ENCODE assay signal across 23 mouse cellular contexts in genomic region chr13:29364009-29364408, GRCm38 (mm10).
DNase-seq lines count a peak whose midpoint lies in the region; ATAC-seq lines count a peak whose summit lies in the region.
"Had no signal": no experiment of that assay in that cellular context is flagged by ENCODE, and none has a peak within 500 bp of the region (broad histone marks: within the 10 kb centered on the region; RNA-seq: fewer than 3 reads in every experiment).

No protein-coding gene starts in this region.

- no peak overlapping the region for H3K9ac ChIP-seq in midbrain, embryonic 11.5 days (ENCODE audit: low read length)
- no peak overlapping the region for H3K9ac ChIP-seq in forebrain, embryonic 14.5 days (ENCODE audit: low read length)
- no peak overlapping the region for H3K9ac ChIP-seq in limb, embryonic 12.5 days (replicated peaks)
- H3K9ac ChIP-seq: embryonic facial prominence, embryonic 12.5 days; heart, embryonic 13.5 days; hindbrain, embryonic 15.5 days had no signal

- no peak overlapping the region for H3K4me2 ChIP-seq in midbrain, embryonic 11.5 days
- H3K4me2 ChIP-seq in forebrain, embryonic 14.5 days (ENCODE audit: low read length), result no peak overlapping the region
- no peak overlapping the region for H3K4me2 ChIP-seq in limb, embryonic 12.5 days
- H3K4me2 ChIP-seq: embryonic facial prominence, embryonic 12.5 days; heart, embryonic 13.5 days; hindbrain, embryonic 15.5 days had no signal

- H3K4me1 ChIP-seq in midbrain, embryonic 10.5 days, result peaks cover 40% of the 10 kb centered on the region
- peaks cover 4% of the 10 kb centered on the region for H3K4me1 ChIP-seq in midbrain, embryonic 11.5 days (ENCODE audit: control insufficient read depth, insufficient read depth, low read length)
- peaks cover 29% of the 10 kb centered on the region for H3K4me1 ChIP-seq in forebrain, embryonic 14.5 days (ENCODE audit: control insufficient read depth, insufficient read depth, low read length)
- H3K4me1 ChIP-seq in limb, embryonic 12.5 days (replicated peaks), result peaks cover 24% of the 10 kb centered on the region

- peak overlapping the region; percentile 75; the same call in 1 of the 2 replicates for H3K27ac ChIP-seq in midbrain, embryonic 10.5 days (replicated peaks)
- no peak overlapping the region for H3K27ac ChIP-seq in midbrain, embryonic 11.5 days (ENCODE audit: low read depth, low read length)
- H3K27ac ChIP-seq in forebrain, embryonic 14.5 days (ENCODE audit: low read depth, low read length), result no peak overlapping the region
- H3K27ac ChIP-seq in limb, embryonic 12.5 days, result 0 out of 2 replicates have a peak overlapping the region, but pooled peaks have one; percentile 23
- H3K27ac ChIP-seq: embryonic facial prominence, embryonic 12.5 days; heart, embryonic 13.5 days; hindbrain, embryonic 15.5 days; layer of hippocampus, adult 2 months had no signal

- H3K36me3 ChIP-seq in midbrain, embryonic 10.5 days, result no peaks in the 10 kb centered on the region
- H3K36me3 ChIP-seq in midbrain, embryonic 11.5 days (ENCODE audit: control insufficient read depth, insufficient read depth, low read length), result no peaks in the 10 kb centered on the region
- no peaks in the 10 kb centered on the region for H3K36me3 ChIP-seq in forebrain, embryonic 14.5 days (ENCODE audit: control insufficient read depth, insufficient read depth, low read length)
- H3K36me3 ChIP-seq in limb, embryonic 12.5 days, result no peaks in the 10 kb centered on the region
- H3K36me3 ChIP-seq: embryonic facial prominence, embryonic 12.5 days; heart, embryonic 13.5 days; hindbrain, embryonic 15.5 days had no signal

- H3K27me3 ChIP-seq in midbrain, embryonic 10.5 days (ENCODE audit: low read depth, poor library complexity, severe bottlenecking), result no peaks in the 10 kb centered on the region
- no peaks in the 10 kb centered on the region for H3K27me3 ChIP-seq in midbrain, embryonic 11.5 days (ENCODE audit: control insufficient read depth, insufficient read depth, low read length)
- no peaks in the 10 kb centered on the region for H3K27me3 ChIP-seq in forebrain, embryonic 14.5 days (replicated peaks; ENCODE audit: control insufficient read depth, insufficient read depth, low read length)
- no peaks in the 10 kb centered on the region for H3K27me3 ChIP-seq in limb, embryonic 12.5 days
- H3K27me3 ChIP-seq: embryonic facial prominence, embryonic 12.5 days; heart, embryonic 13.5 days; hindbrain, embryonic 15.5 days had no signal

- H3K4me3 ChIP-seq in midbrain, embryonic 10.5 days, result no peak overlapping the region
- H3K4me3 ChIP-seq in midbrain, embryonic 11.5 days (ENCODE audit: low read depth, low read length), result no peak overlapping the region
- no peak overlapping the region for H3K4me3 ChIP-seq in forebrain, embryonic 14.5 days (ENCODE audit: low read depth, low read length)
- H3K4me3 ChIP-seq in limb, embryonic 12.5 days (replicated peaks), result no peak overlapping the region
- H3K4me3 ChIP-seq: embryonic facial prominence, embryonic 12.5 days; erythroblast, embryonic 14.5 days; heart, embryonic 13.5 days; hindbrain, embryonic 15.5 days; layer of hippocampus, adult 2 months had no signal

- no peak for ATAC-seq in midbrain, embryonic 11.5 days (ENCODE audit: low FRiP score)
- peak; percentile 51; the same call in 1 of the 2 replicates for ATAC-seq in forebrain, embryonic 14.5 days
- ATAC-seq in limb, embryonic 12.5 days (ENCODE audit: insufficient number of reproducible peaks, insufficient read depth, low FRiP score, low TSS enrichment, low read depth), result no peak
- ATAC-seq: intestine, embryonic 16.5 days had no signal

- no peaks in the 10 kb centered on the region; the same call in 1 of the 2 replicates for H3K9me3 ChIP-seq in midbrain, embryonic 10.5 days (replicated peaks)
- no peaks in the 10 kb centered on the region for H3K9me3 ChIP-seq in midbrain, embryonic 11.5 days (ENCODE audit: control insufficient read depth, low read length)
- H3K9me3 ChIP-seq in forebrain, embryonic 14.5 days (replicated peaks; ENCODE audit: control insufficient read depth, low read length), result no peaks in the 10 kb centered on the region
- H3K9me3 ChIP-seq in limb, embryonic 12.5 days, result no peaks in the 10 kb centered on the region
- H3K9me3 ChIP-seq: embryonic facial prominence, embryonic 12.5 days; hindbrain, embryonic 15.5 days had no signal

- DNase-seq in embryo, embryonic 11 days, result peak; percentile 27
- DNase-seq in embryo, embryonic 10.5 days (ENCODE audit: low spot score), result no peak
- no peak for DNase-seq in midbrain, embryonic 10.5 days (ENCODE audit: low spot score)
- no peak for DNase-seq in midbrain, embryonic 11.5 days (ENCODE audit: low spot score, missing footprints)
- peak; percentile 33 for DNase-seq in forebrain, embryonic 14.5 days (ENCODE audit: low spot score)
- no peak for DNase-seq in heart, adult 9 months (ENCODE audit: low spot score in 2 of 2)
- DNase-seq in right cerebral cortex, adult 2 months (ENCODE audit: low spot score in 2 of 2), result no peak
- DNase-seq: adrenal gland, postnatal 14 days; cerebellum, adult 9-10 months; gastrocnemius, postnatal 14 days; heart, postnatal 14 days; kidney, adult 9 months; kidney, postnatal 25 days; lung, postnatal 4 days; right cerebral cortex, postnatal 25 days; spleen, adult 18-20 months had no signal

- 50% methylated on average over 6 of the region's 6 CpGs for WGBS in midbrain, embryonic 10.5 days
- 41% methylated on average over 6 of the region's 6 CpGs for WGBS in midbrain, embryonic 11.5 days
- 4% methylated on average over 6 of the region's 6 CpGs for WGBS in forebrain, embryonic 14.5 days
- 53% methylated on average over 6 of the region's 6 CpGs for WGBS in limb, embryonic 12.5 days

Comparison
In these comparisons a context has a peak if more than half of its experiments do, and no peak if none do; other contexts are left out.
1. DNase-seq: peak in embryo, embryonic 11 days (single experiment) and forebrain, embryonic 14.5 days (single experiment); none in embryo, embryonic 10.5 days (single experiment), midbrain, embryonic 10.5 days (single experiment), midbrain, embryonic 11.5 days (single experiment), heart, adult 9 months (0 of 2) and right cerebral cortex, adult 2 months (0 of 2).
2. H3K27ac ChIP-seq: peak in midbrain, embryonic 10.5 days (single experiment) and limb, embryonic 12.5 days (single experiment); none in midbrain, embryonic 11.5 days (single experiment) and forebrain, embryonic 14.5 days (single experiment).